Mouse (Mus musculus) liver, postnatal 0 days (tissue): ENCODE results near the gene Zfhx2.

Experiments used
- CTCF ChIP-seq: sonication (generic); IDR thresholded peaks from 2 replicates; pipeline ENCODE4 v1.5.1; 2016; ENCODE audit warnings: antibody characterized with exemption, low read depth
- EP300 ChIP-seq: IDR thresholded peaks from 2 replicates; pipeline ENCODE4 v1.6.1; 2016; ENCODE audit warnings: antibody characterized with exemption, low read depth, mild to moderate bottlenecking

- TF ChIP-seq EP300 (no peak), CTCF (no peak)
Observed at GRCm38 (mm10) chr14:55061845-55062244, 30.3 kb downstream of the Zfhx2 start.
